Mouse (Mus musculus) embryonic facial prominence, embryonic 10.5 days (tissue): ENCODE data around the gene Fgf11. TPM values are rescaled to one million over a fixed set of nuclear protein-coding genes. Genes with fewer than 3 reads are reported as not detected.

ENCODE experiments used
- DNase-seq: peaks from one replicate; pipeline ENCODE4 v3.0.0-alpha.2; 2017; ENCODE audit warnings: low spot score
- H3K27ac ChIP-seq: fragments of 300-500 bp; sonication (generic); replicated peaks from 2 replicates; pipeline ENCODE4 v1.5.1; 2016; ENCODE audit warnings: mild to moderate bottlenecking
- H3K27me3 ChIP-seq: fragments of 300-500 bp; sonication (generic); replicated peaks from 2 replicates; pipeline ENCODE4 v1.6.1; 2016; ENCODE audit warnings: low read depth, mild to moderate bottlenecking; ENCODE audit not compliant: poor library complexity, severe bottlenecking
- H3K36me3 ChIP-seq: fragments of 300-500 bp; sonication (generic); replicated peaks from 2 replicates; pipeline ENCODE4 v1.6.1; 2016; ENCODE audit warnings: mild to moderate bottlenecking, moderate library complexity
- H3K4me1 ChIP-seq: fragments of 300-500 bp; sonication (generic); 2 replicates; pipeline ENCODE4 v1.6.1; 2016
- H3K4me3 ChIP-seq: fragments of 300-500 bp; sonication (generic); 2 replicates; pipeline ENCODE4 v1.5.1; 2016; ENCODE audit warnings: mild to moderate bottlenecking, moderate library complexity
- H3K9me3 ChIP-seq: fragments of 300-500 bp; sonication (generic); 2 replicates; pipeline ENCODE4 v1.6.1; 2016; ENCODE audit warnings: mild to moderate bottlenecking
- WGBS: fragments of 180-500 bp; shearing (Covaris S2); methylation state at CpG from one replicate; pipeline ENCODE4 v1.1.7; 2016; 5-methylcytosine and 5-hydroxymethylcytosine counted together
- polyA plus RNA-seq: library from polyadenylated mRNA; unstranded; fragments of >200 nt; fragmentation: Nextera tagmentation; extraction: Ambion mirVana; gene quantifications from 2 replicates; pipeline ENCODE4 v1.2.1, GENCODE M21; 2016

The Fgf11 gene
- polyA plus RNA-seq, 1 experiment from 2014 or later = 0.93 TPM

- H3K9me3 ChIP-seq = no peaks in the 10 kb centered on the region
- H3K36me3 ChIP-seq = peaks cover 31% of the 10 kb centered on the region
- H3K27ac ChIP-seq = peak overlapping the region; percentile 90
- 4% methylated on average over 4 of the region's 4 CpGs for WGBS
- H3K27me3 ChIP-seq = peaks cover 49% of the 10 kb centered on the region
- H3K4me1 ChIP-seq = peaks cover 62% of the 10 kb centered on the region
- peak overlapping the region; percentile 88 for H3K4me3 ChIP-seq
- DNase-seq = no peak
Observed at GRCm38 (mm10) chr11:69835966-69836335, 34.3 kb upstream of the Fgf11 start.

GRCm38 (mm10) chr11:69835326-69835965 lies 33.8 kb upstream of the Fgf11 start:
- Histone ChIP-seq H3K27me3 (peaks cover 49% of the 10 kb centered on the region), H3K27ac (peak overlapping the region; percentile 90; the same call in 1 of the 2 replicates), H3K36me3 (peaks cover 34% of the 10 kb centered on the region), H3K4me3 (peak overlapping the region; percentile 88), H3K9me3 (no peaks in the 10 kb centered on the region), H3K4me1 (peaks cover 64% of the 10 kb centered on the region)
- WGBS = 5% methylated on average over 9 of the region's 9 CpGs
- DNase-seq = peak; percentile 66

- Histone ChIP-seq H3K27me3 (peaks cover 49% of the 10 kb centered on the region), H3K36me3 (peaks cover 42% of the 10 kb centered on the region), H3K4me3 (peak overlapping the region; percentile 88), H3K4me1 (peaks cover 64% of the 10 kb centered on the region), H3K9me3 (no peaks in the 10 kb centered on the region), H3K27ac (peak overlapping the region; percentile 79)
- 8% methylated on average over 48 of the region's 48 CpGs for WGBS
- peak; percentile 66 for DNase-seq
Observed at GRCm38 (mm10) chr11:69834001-69834549, 32.4 kb upstream of the Fgf11 start.

GRCm38 (mm10) chr11:69833554-69833953 lies 31.9 kb upstream of the Fgf11 start:
- 58% methylated on average over 8 of the region's 8 CpGs for WGBS
- Histone ChIP-seq H3K27me3 (peaks cover 49% of the 10 kb centered on the region), H3K4me3 (peak overlapping the region; percentile 88), H3K36me3 (peaks cover 47% of the 10 kb centered on the region), H3K9me3 (no peaks in the 10 kb centered on the region), H3K4me1 (peaks cover 64% of the 10 kb centered on the region), H3K27ac (peak overlapping the region; percentile 79)
- DNase-seq = no peak

GRCm38 (mm10) chr11:69828832-69829231 lies 27.2 kb upstream of the Fgf11 start:
- Histone ChIP-seq H3K36me3 (peaks cover 92% of the 10 kb centered on the region), H3K4me1 (peaks cover 26% of the 10 kb centered on the region), H3K27ac (0 out of 2 replicates have a peak overlapping the region, but pooled peaks have one; percentile 5), H3K9me3 (peaks cover 7% of the 10 kb centered on the region; the same call in 1 of the 2 replicates), H3K27me3 (peaks cover 17% of the 10 kb centered on the region), H3K4me3 (no peak overlapping the region)
- WGBS = 72% methylated on average over 5 of the region's 5 CpGs
- no peak for DNase-seq

- Histone ChIP-seq H3K27me3 (no peaks in the 10 kb centered on the region), H3K27ac (no peak overlapping the region), H3K4me3 (no peak overlapping the region), H3K36me3 (peaks cover 46% of the 10 kb centered on the region), H3K4me1 (peaks cover 9% of the 10 kb centered on the region; the same call in 1 of the 2 replicates), H3K9me3 (peaks cover 7% of the 10 kb centered on the region; the same call in 1 of the 2 replicates)
- 75% methylated on average over 2 of the region's 2 CpGs for WGBS
- DNase-seq = no peak
Observed at GRCm38 (mm10) chr11:69823456-69823855, 21.8 kb upstream of the Fgf11 start.

GRCm38 (mm10) chr11:69822080-69822479 lies 20.4 kb upstream of the Fgf11 start, which contains the start of gene Spem1:
Gene Spem1, minus strand, starts transcription at chr11:69822180.
- Histone ChIP-seq H3K27me3 (no peaks in the 10 kb centered on the region), H3K27ac (no peak within 1 kb of the TSS), H3K9me3 (peaks cover 13% of the 10 kb centered on the region; the same call in 1 of the 2 replicates), H3K36me3 (peaks cover 32% of the 10 kb centered on the region), H3K4me3 (no peak within 1 kb of the TSS), H3K4me1 (peaks cover 9% of the 10 kb centered on the region; the same call in 1 of the 2 replicates)
- no peak for DNase-seq
- 85% methylated on average over 3 of the region's 3 CpGs for WGBS

- no peaks in the 10 kb centered on the region; the same call in 1 of the 2 replicates for H3K27me3 ChIP-seq
- H3K4me3 ChIP-seq = no peak overlapping the region
- 91% methylated on average over 8 of the region's 8 CpGs for WGBS
- peaks cover 15% of the 10 kb centered on the region; the same call in 1 of the 2 replicates for H3K9me3 ChIP-seq
- no peak overlapping the region for H3K27ac ChIP-seq
- H3K36me3 ChIP-seq = peaks cover under 1% of the 10 kb centered on the region
- DNase-seq = no peak
- H3K4me1 ChIP-seq = peaks cover 4% of the 10 kb centered on the region; the same call in 1 of the 2 replicates
Observed at GRCm38 (mm10) chr11:69818871-69819270, 17.2 kb upstream of the Fgf11 start.

- peaks cover 15% of the 10 kb centered on the region; the same call in 1 of the 2 replicates for H3K9me3 ChIP-seq
- H3K27ac ChIP-seq = no peak within 1 kb of the TSS
- WGBS = 80% methylated on average over 2 of the region's 2 CpGs
- no peaks in the 10 kb centered on the region for H3K36me3 ChIP-seq
- DNase-seq = no peak
- H3K4me3 ChIP-seq = no peak within 1 kb of the TSS
- H3K27me3 ChIP-seq = no peaks in the 10 kb centered on the region; the same call in 1 of the 2 replicates
- no peaks in the 10 kb centered on the region for H3K4me1 ChIP-seq
Observed at GRCm38 (mm10) chr11:69818365-69818764, 16.7 kb upstream of the Fgf11 start, which contains the start of gene Spem2. Gene Spem2, minus strand, starts transcription at chr11:69818465.

- no peak overlapping the region for H3K4me3 ChIP-seq
- no peak for DNase-seq
- peaks cover 15% of the 10 kb centered on the region; the same call in 1 of the 2 replicates for H3K9me3 ChIP-seq
- no peaks in the 10 kb centered on the region for H3K36me3 ChIP-seq
- WGBS = 92% methylated on average over 12 of the region's 12 CpGs
- H3K27ac ChIP-seq = no peak overlapping the region
- H3K27me3 ChIP-seq = no peaks in the 10 kb centered on the region; the same call in 1 of the 2 replicates
- H3K4me1 ChIP-seq = no peaks in the 10 kb centered on the region
Observed at GRCm38 (mm10) chr11:69816520-69816919, 14.9 kb upstream of the Fgf11 start.

GRCm38 (mm10) chr11:69815155-69815554 lies 13.5 kb upstream of the Fgf11 start, which contains the start of gene Gm39566:
Gene Gm39566, minus strand, starts transcription at chr11:69815298.
- H3K4me1 ChIP-seq = no peaks in the 10 kb centered on the region
- H3K4me3 ChIP-seq = no peak within 1 kb of the TSS
- H3K36me3 ChIP-seq = no peaks in the 10 kb centered on the region
- no peaks in the 10 kb centered on the region; the same call in 1 of the 2 replicates for H3K27me3 ChIP-seq
- H3K9me3 ChIP-seq = peaks cover 15% of the 10 kb centered on the region; the same call in 1 of the 2 replicates
- WGBS = 62% methylated on average over 10 of the region's 10 CpGs
- H3K27ac ChIP-seq = no peak within 1 kb of the TSS
- DNase-seq = no peak

- Histone ChIP-seq H3K27me3 (peaks cover 22% of the 10 kb centered on the region), H3K9me3 (no peaks in the 10 kb centered on the region; the same call in 1 of the 2 replicates), H3K36me3 (no peaks in the 10 kb centered on the region), H3K4me1 (no peaks in the 10 kb centered on the region), H3K4me3 (no peak overlapping the region), H3K27ac (no peak overlapping the region)
- no peak for DNase-seq
Observed at GRCm38 (mm10) chr11:69810280-69810679, 8.6 kb upstream of the Fgf11 start.
